Mouse (Mus musculus) urinary bladder, postnatal 10 days (tissue): Measurements from ENCODE around the gene Gcnt2.
"Not testable (repeated sequence)": the region's sequence is repeated elsewhere in the genome, so short reads cannot be mapped to it uniquely, and the experiment has no call there.

ENCODE experiments used
- DNase-seq: peaks from one replicate; pipeline ENCODE4 v3.0.0; 2022; ENCODE audit warnings: low spot score

The Gcnt2 gene

GRCm38 (mm10) chr13:40874021-40874420, 14.5 kb downstream of the Gcnt2 start:
- no peak for DNase-seq

DNA sequence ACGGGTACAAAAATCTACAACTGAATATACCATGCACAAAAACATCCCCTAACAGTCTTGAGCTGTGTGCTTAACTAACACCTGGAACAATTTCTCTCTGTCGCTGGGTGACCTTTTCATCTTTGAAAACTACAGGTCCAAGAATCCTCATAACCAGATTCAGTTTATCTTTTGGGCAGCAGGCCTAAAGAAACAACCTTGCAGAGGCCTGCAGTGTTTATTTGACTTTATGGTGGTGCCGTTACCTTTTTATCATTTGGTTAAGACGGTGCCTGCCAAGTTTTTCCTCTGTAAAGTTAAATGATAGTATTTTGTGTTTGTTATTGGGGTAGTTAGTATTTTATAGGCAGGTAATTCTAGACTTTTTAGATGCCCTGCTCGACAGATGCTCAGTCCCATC, 15.9 kb downstream of the Gcnt2 start:
- no peak for DNase-seq

GRCm38 (mm10) chr13:40877589-40877988, 18.0 kb downstream of the Gcnt2 start:
- no peak for DNase-seq

DNA sequence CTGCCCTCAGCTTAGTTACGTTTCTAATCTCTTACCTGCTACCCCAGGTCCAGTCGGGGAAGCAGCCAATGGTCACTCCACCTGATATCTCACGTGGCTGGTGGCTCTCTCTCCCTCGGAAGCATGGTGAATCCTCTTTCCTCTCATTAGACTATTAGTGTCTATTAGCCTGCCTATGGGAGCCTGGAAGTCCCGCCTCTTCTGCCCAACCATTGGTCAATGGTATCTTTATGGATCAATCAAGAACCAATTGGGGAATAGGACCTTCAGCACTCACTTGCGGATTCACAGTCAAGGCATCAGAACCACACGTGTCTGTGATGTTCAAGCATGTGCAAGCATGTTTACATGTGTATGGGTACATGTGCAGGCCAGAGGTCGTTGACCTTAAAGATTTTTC, 21.0 kb downstream of the Gcnt2 start:
- no peak for DNase-seq

GRCm38 (mm10) chr13:40882606-40883005, 23.1 kb downstream of the Gcnt2 start:
- no peak for DNase-seq

DNA sequence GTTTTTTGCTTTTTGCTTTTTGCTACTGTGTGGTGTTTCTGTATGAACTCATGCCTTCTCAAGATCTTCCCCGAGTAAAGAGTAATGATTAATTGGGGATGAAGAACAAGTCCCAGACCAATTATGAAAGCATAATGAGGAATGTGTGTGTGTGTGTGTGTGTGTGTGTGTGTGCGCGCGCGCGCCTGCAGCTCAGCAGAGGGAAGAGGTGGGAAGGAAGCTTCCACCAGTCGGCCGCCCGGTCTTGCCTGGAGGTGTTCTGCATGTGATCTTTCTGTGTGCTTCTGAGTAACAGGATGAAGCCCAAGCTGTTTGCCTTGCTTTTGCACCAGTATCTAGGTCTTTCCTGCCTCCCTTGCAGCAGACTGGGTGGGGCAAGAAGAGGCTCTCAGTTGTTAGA, 24.3 kb downstream of the Gcnt2 start:
- DNase-seq, result no peak

DNA sequence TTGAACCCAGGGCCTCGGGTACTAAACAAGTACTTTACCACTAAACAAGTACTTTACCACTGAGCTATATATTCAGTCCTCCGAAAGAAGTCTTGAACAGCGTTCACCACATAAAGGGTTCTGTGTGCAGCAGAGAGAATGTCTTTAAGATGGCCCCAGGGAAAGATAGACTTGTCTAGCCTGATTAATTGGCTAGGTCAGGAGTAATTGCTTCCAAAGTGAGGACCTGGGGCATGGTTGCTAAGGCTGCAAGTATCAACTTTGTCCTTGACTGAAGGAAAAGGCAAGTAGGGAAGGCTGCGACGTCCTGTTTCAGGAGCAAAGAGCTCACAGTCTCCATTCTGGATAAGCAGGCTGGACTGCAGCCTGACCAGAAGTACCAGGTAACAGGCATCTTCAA, 25.3 kb downstream of the Gcnt2 start:
- no peak for DNase-seq

DNA sequence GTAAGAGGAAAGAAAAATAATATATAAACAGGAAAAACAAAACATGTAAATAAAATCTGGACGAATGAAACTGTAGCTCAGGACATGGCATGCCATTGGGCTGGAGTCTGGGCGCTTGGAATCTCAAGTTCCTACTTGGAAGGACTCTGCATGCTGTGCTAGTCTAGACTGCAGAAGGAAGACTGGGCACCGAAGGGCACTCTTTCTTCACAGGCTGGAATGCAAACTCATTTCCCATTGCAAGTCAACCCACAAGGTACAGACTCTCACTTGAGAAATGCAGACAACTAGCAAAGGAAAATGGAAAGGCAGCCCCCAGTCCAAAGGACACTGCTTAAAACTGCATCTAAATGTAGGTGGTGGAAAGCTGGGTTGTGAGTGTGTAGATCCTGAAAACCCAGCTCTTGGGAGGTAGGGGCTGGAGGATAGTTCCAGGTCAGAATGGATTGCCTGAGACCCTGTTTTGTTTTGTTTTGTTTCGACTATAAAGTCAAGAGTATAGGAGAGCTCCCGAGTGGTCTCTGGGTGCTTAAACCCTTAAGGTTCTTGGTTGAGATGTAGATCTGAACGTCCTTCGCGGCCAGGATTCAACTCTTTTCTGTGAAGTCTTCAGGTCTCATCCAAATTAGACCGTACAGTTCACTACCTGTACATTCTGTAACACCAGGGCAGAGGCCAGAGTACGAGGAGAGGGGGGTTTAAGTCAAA, 26.5 kb downstream of the Gcnt2 start:
- no peak for DNase-seq

DNA sequence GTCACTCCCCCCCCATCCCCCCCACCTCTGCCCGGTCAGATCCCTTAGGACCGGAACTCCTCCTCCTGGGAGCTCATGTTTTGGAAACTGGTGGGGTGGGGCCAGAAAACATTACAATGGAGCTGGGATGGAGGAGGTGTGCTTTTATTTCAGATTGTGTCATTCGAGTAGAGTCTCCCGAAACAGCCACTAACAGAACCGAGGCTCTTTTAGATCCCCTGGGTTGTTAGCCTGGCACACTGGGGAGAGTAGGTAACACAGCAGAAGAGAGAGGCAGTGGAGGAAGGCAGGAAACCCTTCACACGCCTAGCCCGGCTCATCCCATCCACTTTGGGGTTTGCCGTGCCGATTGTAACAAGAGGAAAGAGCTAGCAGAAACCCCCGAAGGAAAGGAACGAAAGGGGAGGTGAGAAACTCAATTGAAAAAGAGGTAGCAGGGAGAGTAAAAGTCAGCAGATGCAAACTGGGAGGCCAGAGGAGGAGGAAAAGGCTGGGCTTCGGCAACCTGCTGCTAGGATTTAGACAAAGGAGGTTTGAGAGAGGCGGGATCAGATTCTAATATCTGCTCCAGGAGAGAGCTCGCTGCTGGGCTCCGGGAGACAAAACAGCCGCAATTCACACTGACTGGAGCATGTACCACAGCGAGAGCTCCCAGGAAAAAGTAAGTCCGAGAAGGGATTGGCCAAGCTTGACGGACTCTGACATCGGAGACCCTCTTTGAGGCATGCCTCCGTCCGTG, 27.3 kb downstream of the Gcnt2 start:
- no peak for DNase-seq

DNA sequence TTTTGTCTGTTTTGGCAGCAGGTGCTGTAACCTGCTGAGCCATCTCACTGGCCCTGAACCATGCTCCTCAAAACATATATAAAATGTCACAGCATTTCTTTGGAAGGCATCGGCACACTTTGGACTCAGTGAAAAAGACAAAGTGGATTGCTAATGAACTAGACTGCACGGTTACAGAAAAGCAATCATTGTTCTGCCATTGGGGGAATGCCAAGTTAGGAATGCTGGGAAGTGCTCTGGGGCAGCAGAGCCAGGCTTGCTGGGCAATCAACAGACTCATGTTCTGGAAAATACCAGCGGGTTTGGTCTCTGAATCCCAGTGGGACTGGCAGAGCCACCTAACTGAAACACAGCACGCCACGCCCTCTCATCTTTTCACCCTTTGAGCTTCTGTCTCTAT, 31.0 kb downstream of the Gcnt2 start:
- DNase-seq, result no peak

GRCm38 (mm10) chr13:40891369-40891768, 31.8 kb downstream of the Gcnt2 start:
- DNase-seq, result not testable (repeated sequence)

DNA sequence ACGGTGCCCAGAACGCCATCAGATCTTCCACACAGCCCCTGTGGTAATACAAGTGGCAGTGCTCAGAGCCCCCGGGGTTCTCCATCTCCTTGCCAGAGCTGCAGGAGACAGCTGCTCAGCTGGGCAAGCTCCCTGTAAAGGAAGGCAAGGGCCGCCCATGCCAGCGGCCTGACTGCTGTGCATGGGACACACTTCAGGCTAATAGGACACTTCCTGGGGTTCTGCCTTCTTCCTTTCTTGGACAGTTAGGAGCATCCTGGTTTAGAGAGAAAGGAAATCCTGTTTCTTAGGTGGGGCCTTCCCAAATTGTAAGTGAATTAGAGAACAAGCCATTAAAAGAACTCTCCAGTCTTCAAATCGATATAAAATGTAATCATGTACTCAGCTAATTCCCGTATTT, 32.5 kb downstream of the Gcnt2 start:
- no peak for DNase-seq

- DNase-seq, result no peak
Observed at GRCm38 (mm10) chr13:40892547-40892946, 33.0 kb downstream of the Gcnt2 start.

DNA sequence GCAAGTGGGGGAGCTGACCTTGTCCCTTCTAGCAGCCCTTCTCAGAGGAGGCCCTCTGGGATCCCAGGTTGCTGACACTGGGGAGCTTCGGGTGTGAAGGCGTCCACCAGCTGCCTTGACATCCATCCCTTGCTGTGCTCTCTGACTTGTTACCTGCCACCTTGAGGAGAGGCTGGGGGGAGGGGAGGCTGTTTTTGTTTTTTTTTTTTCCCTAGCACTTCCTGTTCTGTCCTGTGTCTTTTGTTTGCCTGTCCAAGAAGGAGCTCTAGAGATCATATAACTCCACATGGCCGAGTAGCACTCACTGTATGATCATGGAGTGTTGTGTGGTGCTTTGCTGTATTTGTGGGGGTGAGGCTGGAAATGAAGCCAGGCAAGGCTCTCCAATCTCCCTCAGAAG, 34.0 kb downstream of the Gcnt2 start:
- no peak for DNase-seq

- not testable (repeated sequence) for DNase-seq
Observed at GRCm38 (mm10) chr13:40898049-40898690, 38.6 kb downstream of the Gcnt2 start.

GRCm38 (mm10) chr13:40898698-40899097, 39.1 kb downstream of the Gcnt2 start:
- DNase-seq, result no peak

- DNase-seq, result no peak
Observed at GRCm38 (mm10) chr13:40899349-40899993, 39.9 kb downstream of the Gcnt2 start.

- no peak for DNase-seq
Observed at GRCm38 (mm10) chr13:40899994-40900970, 40.7 kb downstream of the Gcnt2 start.

DNA sequence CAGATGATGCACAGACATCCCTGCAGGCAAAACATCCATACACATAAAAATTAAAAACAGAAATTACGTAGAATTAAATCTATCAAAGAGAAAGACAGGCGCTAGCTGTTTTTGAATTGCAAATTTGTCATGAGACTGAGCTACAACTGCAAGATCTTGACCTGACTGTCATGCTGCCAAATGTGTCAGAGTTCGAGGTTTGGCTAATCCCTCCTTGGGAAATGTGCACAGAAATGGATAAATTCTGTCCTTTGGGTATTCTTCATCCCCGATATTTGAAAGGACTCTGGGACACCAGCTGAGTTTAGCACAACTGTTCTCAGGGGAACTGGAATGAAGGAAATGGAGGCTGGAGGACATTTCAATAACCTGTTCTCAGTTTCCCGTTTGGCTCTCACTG, 41.7 kb downstream of the Gcnt2 start:
- no peak for DNase-seq

DNA sequence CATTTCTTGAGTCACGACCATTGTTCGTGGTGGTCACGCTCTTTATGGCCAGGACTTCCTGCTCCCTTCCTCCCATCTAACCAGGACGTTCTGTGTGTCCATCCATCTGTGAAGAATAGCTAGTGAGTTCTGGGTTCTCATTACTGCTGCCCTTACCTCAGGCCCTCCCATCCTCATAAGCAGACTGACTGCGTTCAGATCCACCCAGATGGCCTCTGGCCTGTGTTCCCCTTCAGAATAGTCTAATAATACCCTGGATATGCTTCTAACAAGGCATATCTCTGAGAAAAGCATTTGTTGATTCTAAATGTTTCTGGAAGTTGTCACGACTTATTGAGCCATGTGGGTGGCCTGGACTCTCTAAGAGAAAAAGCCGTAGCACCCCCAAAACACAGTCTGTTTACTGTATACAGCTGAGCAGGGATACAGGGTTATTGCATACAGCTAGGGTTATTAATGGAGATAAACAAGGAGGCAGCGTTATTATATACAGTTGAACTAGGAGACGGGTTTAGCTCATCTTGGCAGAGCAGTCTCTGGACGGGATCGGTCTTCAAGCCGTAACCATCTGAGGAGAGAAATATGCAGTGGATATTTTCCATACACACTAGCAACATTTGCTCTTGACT, 42.4 kb downstream of the Gcnt2 start:
- DNase-seq, result no peak

GRCm38 (mm10) chr13:40904080-40904479, 44.5 kb downstream of the Gcnt2 start:
- DNase-seq, result no peak
